Mouse (Mus musculus) lung, adult 2 months (tissue): ENCODE measurements around the gene Rgs16.

Experiments used
- CTCF ChIP-seq: fragments of 200-500 bp; IDR thresholded peaks from 2 replicates; pipeline ENCODE4 v1.5.1; 2011; ENCODE audit warnings: mild to moderate bottlenecking, low read length, control low read depth; ENCODE audit not compliant: insufficient read depth
- POLR2A ChIP-seq: fragments of 200-500 bp; IDR thresholded peaks from 2 replicates; pipeline ENCODE4 v1.6.1; 2011; ENCODE audit warnings: low read depth, mild to moderate bottlenecking, control low read depth, low read length, borderline replicate concordance; ENCODE audit errors: extremely low read depth

DNA sequence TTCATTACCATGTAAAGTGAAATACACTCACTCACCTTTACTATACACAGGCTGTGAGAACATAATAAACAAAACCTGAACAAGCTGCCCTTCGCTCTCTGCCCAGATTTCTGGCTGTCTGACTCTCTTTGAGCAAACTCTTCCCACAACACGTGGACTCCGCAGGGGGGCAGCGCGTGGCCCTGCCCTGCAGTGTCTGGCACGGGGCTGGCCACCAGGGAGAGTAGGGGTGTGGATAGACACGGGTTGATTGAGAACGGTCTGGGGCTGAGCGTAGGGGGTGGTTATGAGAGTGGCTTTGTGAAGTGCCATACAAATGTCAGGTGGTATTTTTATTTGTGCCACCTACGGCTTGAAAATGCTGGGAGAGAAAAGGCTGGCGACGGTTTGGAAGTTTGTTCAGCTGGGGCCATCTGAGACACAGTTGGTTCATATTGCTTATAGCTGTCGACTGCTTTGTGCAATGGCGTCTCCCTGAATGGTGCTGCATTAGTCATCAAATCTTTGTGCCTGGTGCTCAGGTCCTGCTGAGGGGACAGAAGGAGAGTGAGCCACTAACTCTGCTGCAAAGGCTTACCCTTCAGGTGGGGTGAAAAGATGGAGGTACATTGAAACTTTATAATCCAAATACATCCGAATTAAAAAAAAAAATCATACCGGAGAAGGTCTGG, 42.4 kb upstream of the Rgs16 start:
- TF ChIP-seq POLR2A (no peak), CTCF (no peak)
